Mouse (Mus musculus): ENCODE data around the gene Tox2. TPM values are rescaled to one million over a fixed set of nuclear protein-coding genes. Genes with fewer than 3 reads are reported as not detected.

Tox2 gene
- polyA plus RNA-seq, 1 experiment from 2014 or later: 16.5 TPM

DNA sequence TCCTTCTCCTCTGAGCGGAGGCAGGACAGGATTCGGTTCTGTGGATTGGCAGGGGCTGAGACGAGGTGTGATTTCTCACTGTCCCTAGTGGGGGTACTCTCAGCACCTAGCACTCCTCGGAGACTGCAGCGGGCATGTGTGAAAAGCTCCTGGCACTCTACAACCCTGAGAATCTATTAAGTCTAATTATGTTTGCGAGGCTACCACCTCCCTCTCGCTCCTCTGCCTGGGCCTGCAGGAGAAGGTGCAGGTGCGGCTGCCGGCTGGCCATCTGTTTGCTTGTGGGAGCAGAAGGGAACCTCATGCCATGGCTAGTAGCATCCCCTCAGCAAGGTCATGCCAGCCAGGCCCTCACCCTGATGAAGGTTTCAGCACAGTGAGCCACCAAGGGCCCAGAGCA, 100.1 kb downstream of the Tox2 start:
- ATAC-seq (peak; percentile 68), DNase-seq (ENCODE audit: low spot score) (peak; percentile 70)
- Histone ChIP-seq H3K27me3 (replicated peaks; ENCODE audit: control insufficient read depth, insufficient read depth, low read length) (no peaks in the 10 kb centered on the region; the same call in 1 of the 2 replicates), H3K9ac (ENCODE audit: low read length) (no peak overlapping the region), H3K36me3 (ENCODE audit: control insufficient read depth, insufficient read depth, low read length) (no peaks in the 10 kb centered on the region), H3K4me1 (ENCODE audit: control insufficient read depth, insufficient read depth, low read length) (peaks cover 32% of the 10 kb centered on the region), H3K4me3 (ENCODE audit: low read depth, low read length) (no peak overlapping the region), H3K9me3 (replicated peaks; ENCODE audit: control insufficient read depth, low read length) (no peaks in the 10 kb centered on the region), H3K27ac (ENCODE audit: low read depth, low read length) (no peak overlapping the region), H3K4me2 (ENCODE audit: low read length) (no peak overlapping the region)
- 46% methylated on average over 9 of the region's 9 CpGs for WGBS

GRCm38 (mm10) chr2:163309376-163309775, 106.5 kb downstream of the Tox2 start:
- Histone ChIP-seq H3K4me1 (ENCODE audit: control insufficient read depth, insufficient read depth, low read length) (no peaks in the 10 kb centered on the region), H3K9me3 (replicated peaks; ENCODE audit: control insufficient read depth, low read length) (no peaks in the 10 kb centered on the region), H3K4me3 (ENCODE audit: low read depth, low read length) (no peak overlapping the region), H3K9ac (ENCODE audit: low read length) (no peak overlapping the region), H3K27ac (ENCODE audit: low read depth, low read length) (no peak overlapping the region), H3K36me3 (ENCODE audit: control insufficient read depth, insufficient read depth, low read length) (no peaks in the 10 kb centered on the region), H3K27me3 (replicated peaks; ENCODE audit: control insufficient read depth, insufficient read depth, low read length) (no peaks in the 10 kb centered on the region), H3K4me2 (ENCODE audit: low read length) (no peak overlapping the region)
- DNase-seq (ENCODE audit: low spot score) (peak; percentile 73), ATAC-seq (0 out of 2 replicates have a peak, but pooled peaks have one; percentile 29)
- 73% methylated on average over 17 of the region's 17 CpGs for WGBS

GRCm38 (mm10) chr2:163310163-163310688, 107.3 kb downstream of the Tox2 start:
- Histone ChIP-seq H3K4me1 (ENCODE audit: control insufficient read depth, insufficient read depth, low read length) (no peaks in the 10 kb centered on the region), H3K9me3 (replicated peaks; ENCODE audit: control insufficient read depth, low read length) (no peaks in the 10 kb centered on the region), H3K27me3 (replicated peaks; ENCODE audit: control insufficient read depth, insufficient read depth, low read length) (no peaks in the 10 kb centered on the region), H3K4me3 (ENCODE audit: low read depth, low read length) (no peak overlapping the region), H3K4me2 (ENCODE audit: low read length) (no peak overlapping the region), H3K9ac (ENCODE audit: low read length) (no peak overlapping the region), H3K36me3 (ENCODE audit: control insufficient read depth, insufficient read depth, low read length) (no peaks in the 10 kb centered on the region), H3K27ac (ENCODE audit: low read depth, low read length) (no peak overlapping the region)
- ATAC-seq: no peak
- no peak for DNase-seq (ENCODE audit: low spot score)
- 84% methylated on average over 11 of the region's 11 CpGs for WGBS

GRCm38 (mm10) chr2:163317281-163317680, 114.4 kb downstream of the Tox2 start:
- 82% methylated on average over 4 of the region's 4 CpGs for WGBS

DNA sequence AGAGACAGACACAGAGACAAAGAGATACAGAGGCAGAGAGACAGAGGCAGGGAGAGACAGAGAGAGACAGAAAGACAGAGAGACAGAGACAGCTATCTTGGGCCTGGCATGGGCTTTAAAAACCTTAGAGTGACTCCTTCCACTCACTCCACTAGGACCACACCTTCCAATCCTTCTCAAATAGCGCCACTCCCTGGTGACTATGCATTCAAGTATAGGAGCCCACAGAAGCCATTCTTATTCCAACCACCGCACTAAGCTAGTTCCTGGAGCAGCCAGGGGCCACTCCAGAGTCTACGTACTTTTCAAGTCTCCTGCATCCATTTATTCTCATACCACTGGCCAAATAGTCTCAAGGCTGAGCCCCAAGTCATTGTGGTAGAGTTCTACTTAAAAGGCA, 115.9 kb downstream of the Tox2 start:
- DNase-seq (ENCODE audit: low spot score) (peak; percentile 43), ATAC-seq (no peak)
- H3K4me2 ChIP-seq (ENCODE audit: low read length): no peak overlapping the region
- no peak overlapping the region for H3K27ac ChIP-seq (ENCODE audit: low read depth, low read length)
- H3K9me3 ChIP-seq (replicated peaks; ENCODE audit: control insufficient read depth, low read length): no peaks in the 10 kb centered on the region
- H3K9ac ChIP-seq (ENCODE audit: low read length): no peak overlapping the region
- peaks cover 5% of the 10 kb centered on the region; the same call in 1 of the 2 replicates for H3K36me3 ChIP-seq (ENCODE audit: control insufficient read depth, insufficient read depth, low read length)
- H3K4me1 ChIP-seq (ENCODE audit: control insufficient read depth, insufficient read depth, low read length): no peaks in the 10 kb centered on the region
- WGBS: 90% methylated on average over 3 of the region's 3 CpGs
- H3K4me3 ChIP-seq (ENCODE audit: low read depth, low read length): no peak overlapping the region
- H3K27me3 ChIP-seq (replicated peaks; ENCODE audit: control insufficient read depth, insufficient read depth, low read length): no peaks in the 10 kb centered on the region

More at GRCm38 (mm10) chr2:163317281-163317680, 114.4 kb downstream of the Tox2 start:
- H3K4me1 ChIP-seq (ENCODE audit: control insufficient read depth, insufficient read depth, low read length): no peaks in the 10 kb centered on the region
- no peak overlapping the region for H3K9ac ChIP-seq (ENCODE audit: low read length)
- H3K27me3 ChIP-seq (replicated peaks; ENCODE audit: control insufficient read depth, insufficient read depth, low read length): no peaks in the 10 kb centered on the region
- peaks cover 5% of the 10 kb centered on the region; the same call in 1 of the 2 replicates for H3K36me3 ChIP-seq (ENCODE audit: control insufficient read depth, insufficient read depth, low read length)
- DNase-seq (ENCODE audit: low spot score) (no peak), ATAC-seq (no peak)
- no peak overlapping the region for H3K4me2 ChIP-seq (ENCODE audit: low read length)
- H3K9me3 ChIP-seq (replicated peaks; ENCODE audit: control insufficient read depth, low read length): no peaks in the 10 kb centered on the region
- no peak overlapping the region for H3K4me3 ChIP-seq (ENCODE audit: low read depth, low read length)
- H3K27ac ChIP-seq (ENCODE audit: low read depth, low read length): no peak overlapping the region

GRCm38 (mm10) chr2:163323163-163323562, 120.2 kb downstream of the Tox2 start:
- peaks cover 3% of the 10 kb centered on the region; the same call in 1 of the 2 replicates for H3K36me3 ChIP-seq (ENCODE audit: control insufficient read depth, insufficient read depth, low read length)
- DNase-seq (ENCODE audit: low spot score): no peak
- ATAC-seq: no peak
- no peaks in the 10 kb centered on the region for H3K9me3 ChIP-seq (replicated peaks; ENCODE audit: control insufficient read depth, low read length)
- 59% methylated on average over 1 of the region's 1 CpGs for WGBS
- no peak overlapping the region for H3K4me2 ChIP-seq (ENCODE audit: low read length)
- no peaks in the 10 kb centered on the region for H3K27me3 ChIP-seq (replicated peaks; ENCODE audit: control insufficient read depth, insufficient read depth, low read length)
- H3K4me1 ChIP-seq (ENCODE audit: control insufficient read depth, insufficient read depth, low read length): no peaks in the 10 kb centered on the region
- no peak overlapping the region for H3K4me3 ChIP-seq (ENCODE audit: low read depth, low read length)
- no peak overlapping the region for H3K9ac ChIP-seq (ENCODE audit: low read length)
- H3K27ac ChIP-seq (ENCODE audit: low read depth, low read length): no peak overlapping the region

GRCm38 (mm10) chr2:163330742-163331141, 127.8 kb downstream of the Tox2 start:
- Histone ChIP-seq H3K27ac (ENCODE audit: low read depth, low read length) (no peak overlapping the region), H3K9ac (ENCODE audit: low read length) (no peak overlapping the region), H3K4me3 (ENCODE audit: low read depth, low read length) (no peak overlapping the region), H3K27me3 (replicated peaks; ENCODE audit: control insufficient read depth, insufficient read depth, low read length) (no peaks in the 10 kb centered on the region), H3K4me1 (ENCODE audit: control insufficient read depth, insufficient read depth, low read length) (no peaks in the 10 kb centered on the region), H3K4me2 (ENCODE audit: low read length) (no peak overlapping the region), H3K9me3 (replicated peaks; ENCODE audit: control insufficient read depth, low read length) (no peaks in the 10 kb centered on the region), H3K36me3 (ENCODE audit: control insufficient read depth, insufficient read depth, low read length) (no peaks in the 10 kb centered on the region)
- DNase-seq (ENCODE audit: low spot score) (peak; percentile 84), ATAC-seq (0 out of 2 replicates have a peak, but pooled peaks have one; percentile 23)
- WGBS: 28% methylated on average over 7 of the region's 7 CpGs

DNA sequence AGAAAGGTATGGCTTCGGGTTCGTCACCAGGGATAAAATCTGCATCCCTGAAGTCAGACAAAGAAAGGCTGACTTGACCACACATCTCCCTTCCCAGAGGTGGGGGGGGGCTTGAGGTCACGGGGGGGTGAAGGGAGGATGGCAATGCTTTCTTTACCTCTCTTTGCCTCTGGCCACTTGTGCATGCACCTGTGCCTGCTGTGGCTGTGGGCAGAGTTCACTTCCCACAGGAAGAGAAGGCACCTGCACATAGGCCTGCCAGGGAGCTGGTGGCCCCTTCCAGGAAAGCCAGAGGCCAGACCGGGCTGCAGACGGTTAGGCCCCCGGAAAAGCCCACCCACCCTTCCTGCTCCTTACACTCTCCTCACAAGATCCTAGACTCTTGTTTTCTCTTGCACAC, 128.5 kb downstream of the Tox2 start:
- no peaks in the 10 kb centered on the region for H3K9me3 ChIP-seq (replicated peaks; ENCODE audit: control insufficient read depth, low read length)
- no peak overlapping the region for H3K9ac ChIP-seq (ENCODE audit: low read length)
- DNase-seq (ENCODE audit: low spot score): no peak
- no peaks in the 10 kb centered on the region for H3K27me3 ChIP-seq (replicated peaks; ENCODE audit: control insufficient read depth, insufficient read depth, low read length)
- H3K27ac ChIP-seq (ENCODE audit: low read depth, low read length): no peak overlapping the region
- WGBS: 80% methylated on average over 6 of the region's 6 CpGs
- no peaks in the 10 kb centered on the region for H3K36me3 ChIP-seq (ENCODE audit: control insufficient read depth, insufficient read depth, low read length)
- no peaks in the 10 kb centered on the region for H3K4me1 ChIP-seq (ENCODE audit: control insufficient read depth, insufficient read depth, low read length)
- no peak overlapping the region for H3K4me2 ChIP-seq (ENCODE audit: low read length)
- no peak for ATAC-seq
- no peak overlapping the region for H3K4me3 ChIP-seq (ENCODE audit: low read depth, low read length)

DNA sequence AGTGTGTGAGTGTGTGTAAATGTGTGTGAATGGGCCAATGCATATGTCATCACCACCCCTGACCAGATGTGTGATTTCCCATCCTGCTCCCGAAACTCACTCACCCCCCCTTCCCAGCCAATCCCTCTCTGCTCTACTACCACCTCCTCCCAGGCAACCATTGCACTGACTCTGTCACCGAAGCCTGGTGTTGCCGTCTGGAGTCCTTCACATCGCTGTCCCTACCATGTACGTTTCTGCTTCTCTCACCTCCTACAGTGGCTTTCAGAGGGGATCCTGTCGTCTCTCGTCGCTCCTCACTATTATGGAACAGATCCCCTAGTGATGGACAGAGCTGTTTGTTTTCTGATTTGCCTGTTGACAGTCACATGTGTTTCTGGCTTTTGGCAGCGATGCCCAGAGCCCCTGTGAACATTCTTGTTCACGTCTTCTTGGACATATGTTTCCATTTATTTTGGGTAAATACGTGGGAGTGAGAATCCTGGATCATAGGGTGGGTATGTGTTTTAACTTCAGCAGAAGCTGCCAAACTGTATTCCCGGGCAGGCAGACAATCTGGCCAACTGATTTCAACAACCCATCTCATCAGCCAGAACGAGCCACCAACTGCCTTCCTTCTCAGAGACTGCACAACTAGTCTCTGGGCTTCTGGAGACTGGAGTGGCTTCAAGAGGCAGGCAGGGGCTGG, 129.6 kb downstream of the Tox2 start:
- no peaks in the 10 kb centered on the region for H3K36me3 ChIP-seq (ENCODE audit: control insufficient read depth, insufficient read depth, low read length)
- no peak overlapping the region for H3K4me2 ChIP-seq (ENCODE audit: low read length)
- no peak overlapping the region for H3K27ac ChIP-seq (ENCODE audit: low read depth, low read length)
- peak; percentile 70 for DNase-seq (ENCODE audit: low spot score)
- H3K27me3 ChIP-seq (replicated peaks; ENCODE audit: control insufficient read depth, insufficient read depth, low read length): peaks cover 2% of the 10 kb centered on the region; the same call in 1 of the 2 replicates
- no peak for ATAC-seq
- no peak overlapping the region for H3K4me3 ChIP-seq (ENCODE audit: low read depth, low read length)
- 69% methylated on average over 13 of the region's 13 CpGs for WGBS
- H3K9ac ChIP-seq (ENCODE audit: low read length): no peak overlapping the region
- no peaks in the 10 kb centered on the region for H3K9me3 ChIP-seq (replicated peaks; ENCODE audit: control insufficient read depth, low read length)
- H3K4me1 ChIP-seq (ENCODE audit: control insufficient read depth, insufficient read depth, low read length): no peaks in the 10 kb centered on the region
